Mouse (Mus musculus) adrenal gland, adult (tissue): Measurements from ENCODE around the gene Litaf.
A peak's percentile ranks its signal among the peaks of the same experiment; 100 is the strongest.

ENCODE experiments used
- DNase-seq, 2 experiments: peaks; one replicate each; pipeline ENCODE4 v3.0.0; 2022 to 2023; ENCODE audit warnings: low spot score in 1 of 2; ENCODE audit not compliant: inconsistent age in 2 of 2

Gene Litaf

GRCm38 (mm10) chr16:11068666-11069065 is 2.7 kb upstream of the Litaf start:
- no peak for DNase-seq

- peak; percentile 62 to 79 for DNase-seq
These were observed 855 bp upstream of the Litaf start for GRCm38 (mm10) chr16:11066833-11067191.

- no peak for DNase-seq
These were observed 526 bp downstream of the Litaf start for GRCm38 (mm10) chr16:11065431-11065830.

- no peak for DNase-seq
These were observed 1.2 kb downstream of the Litaf start for GRCm38 (mm10) chr16:11064742-11065141.

GRCm38 (mm10) chr16:11064341-11064740 is 1.6 kb downstream of the Litaf start:
- no peak for DNase-seq

- peak; percentile 81 to 87 for DNase-seq
These were observed 2.9 kb downstream of the Litaf start for GRCm38 (mm10) chr16:11062794-11063721.

- no peak for DNase-seq
These were observed 5.3 kb downstream of the Litaf start, which contains the start of gene Snn for GRCm38 (mm10) chr16:11060645-11061044. Gene Snn, plus strand, starts transcription at chr16:11060945.

- no peak for DNase-seq
These were observed 10.0 kb downstream of the Litaf start for GRCm38 (mm10) chr16:11055916-11056315.

- DNase-seq, result no peak
These were observed 11.1 kb downstream of the Litaf start for GRCm38 (mm10) chr16:11054871-11055270.

GRCm38 (mm10) chr16:11054409-11054808 is 11.5 kb downstream of the Litaf start:
- no peak for DNase-seq

- DNase-seq, result no peak
These were observed 14.8 kb downstream of the Litaf start for GRCm38 (mm10) chr16:11051134-11051533.

- DNase-seq, result no peak
These were observed 15.7 kb downstream of the Litaf start for GRCm38 (mm10) chr16:11050226-11050625.

- DNase-seq, result no peak
These were observed 18.8 kb downstream of the Litaf start for GRCm38 (mm10) chr16:11047130-11047529.

- DNase-seq, result peak in 1 of 2 experiments; percentile 53
These were observed 19.5 kb downstream of the Litaf start for GRCm38 (mm10) chr16:11046437-11046836.

GRCm38 (mm10) chr16:11043239-11043638 is 22.7 kb downstream of the Litaf start:
- no peak for DNase-seq

- no peak for DNase-seq
These were observed 25.4 kb downstream of the Litaf start for GRCm38 (mm10) chr16:11040603-11041002.

- DNase-seq, result peak; percentile 64 to 87
These were observed 30.0 kb downstream of the Litaf start for GRCm38 (mm10) chr16:11035790-11036431.

- DNase-seq, result no peak
These were observed 30.7 kb downstream of the Litaf start for GRCm38 (mm10) chr16:11035273-11035672.

- peak; percentile 84 to 95 for DNase-seq
These were observed 31.7 kb downstream of the Litaf start for GRCm38 (mm10) chr16:11034193-11034803.

- no peak for DNase-seq
These were observed 34.6 kb downstream of the Litaf start for GRCm38 (mm10) chr16:11031320-11031719.

- no peak for DNase-seq
These were observed 35.1 kb downstream of the Litaf start for GRCm38 (mm10) chr16:11030844-11031243.

- no peak for DNase-seq
These were observed 37.8 kb downstream of the Litaf start for GRCm38 (mm10) chr16:11028206-11028605.
